Mouse (Mus musculus) ovary, postnatal 36 days (tissue): ENCODE data around the gene Emc8.

ENCODE experiments used
- DNase-seq: peaks from one replicate; pipeline ENCODE4 v3.0.0; 2022; ENCODE audit warnings: low spot score, mixed read lengths

The Emc8 gene

GRCm38 (mm10) chr8:120668374-120668905 is at the start of gene Emc8:
Gene Emc8 (minus strand): TSS chr8:120668573.
- no peak for DNase-seq

GRCm38 (mm10) chr8:120715996-120716680 is 47.8 kb upstream of the Emc8 start:
- no peak for DNase-seq

GRCm38 (mm10) chr8:120715200-120715599 is 46.8 kb upstream of the Emc8 start:
- no peak for DNase-seq

GRCm38 (mm10) chr8:120709176-120709575 is 40.8 kb upstream of the Emc8 start:
- DNase-seq: no peak

- no peak for DNase-seq
Measured at GRCm38 (mm10) chr8:120706193-120706592, 37.8 kb upstream of the Emc8 start.

GRCm38 (mm10) chr8:120705163-120705562 is 36.8 kb upstream of the Emc8 start:
- DNase-seq: no peak

- no peak for DNase-seq
Measured at GRCm38 (mm10) chr8:120704203-120704602, 35.8 kb upstream of the Emc8 start.

GRCm38 (mm10) chr8:120701758-120702465 is 33.5 kb upstream of the Emc8 start:
- no peak for DNase-seq

GRCm38 (mm10) chr8:120700053-120700452 is 31.7 kb upstream of the Emc8 start:
- DNase-seq: no peak

GRCm38 (mm10) chr8:120699565-120699964 is 31.2 kb upstream of the Emc8 start:
- DNase-seq: no peak

GRCm38 (mm10) chr8:120699079-120699478 is 30.7 kb upstream of the Emc8 start:
- DNase-seq: no peak

GRCm38 (mm10) chr8:120698426-120698825 is 30.1 kb upstream of the Emc8 start:
- no peak for DNase-seq

GRCm38 (mm10) chr8:120697979-120698272 is 29.6 kb upstream of the Emc8 start:
- no peak for DNase-seq

GRCm38 (mm10) chr8:120697154-120697978 is 29.0 kb upstream of the Emc8 start:
- DNase-seq: peak; percentile 56

- DNase-seq: no peak
Measured at GRCm38 (mm10) chr8:120696401-120697153, 28.2 kb upstream of the Emc8 start.

GRCm38 (mm10) chr8:120693861-120694493 is 25.6 kb upstream of the Emc8 start:
- DNase-seq: peak; percentile 52

- no peak for DNase-seq
Measured at GRCm38 (mm10) chr8:120692934-120693333, 24.6 kb upstream of the Emc8 start.

- DNase-seq: no peak
Measured at GRCm38 (mm10) chr8:120688511-120688910, 20.1 kb upstream of the Emc8 start.

- DNase-seq: no peak
Measured at GRCm38 (mm10) chr8:120687786-120688185, 19.4 kb upstream of the Emc8 start.

GRCm38 (mm10) chr8:120686576-120686975 is 18.2 kb upstream of the Emc8 start:
- no peak for DNase-seq

- no peak for DNase-seq
Measured at GRCm38 (mm10) chr8:120686051-120686450, 17.7 kb upstream of the Emc8 start.
